Mouse (Mus musculus) testis, postnatal 14 days (tissue): ENCODE measurements at regions not wholly inside any gene's neighbourhood (a gene's known extent, or its start where the extent isn't known, plus 50 kb on each side); places are given as distances from the start of the nearest gene placed in this dataset.

ENCODE experiments used
- DNase-seq: peaks from one replicate; pipeline ENCODE4 v3.0.0; 2021; ENCODE audit warnings: low spot score

GRCm38 (mm10) chr17:72993134-72993533, 75.0 kb downstream of the Lbh start:
- DNase-seq = no peak

GRCm38 (mm10) chr17:72993626-72994025, 75.5 kb downstream of the Lbh start:
- no peak for DNase-seq

DNA sequence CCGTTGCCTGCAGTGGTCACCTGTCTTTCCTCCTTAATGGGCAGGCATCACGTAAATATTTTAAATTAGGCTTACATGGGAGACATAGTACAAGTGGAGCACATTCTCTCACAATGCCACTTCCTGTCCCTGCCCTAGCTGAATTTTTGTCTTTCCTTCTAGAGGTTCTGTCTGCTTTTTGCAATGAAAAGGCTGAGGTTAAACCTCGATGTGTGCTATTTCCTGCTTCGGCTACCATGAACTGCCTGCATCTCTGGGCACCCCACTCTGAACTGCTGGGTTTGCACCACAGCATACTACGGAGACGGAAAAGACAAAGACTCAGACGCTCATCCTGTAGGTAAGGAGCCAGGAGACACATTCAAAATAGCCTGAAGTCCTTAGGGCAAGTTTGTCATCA, 78.4 kb downstream of the Lbh start:
- DNase-seq = no peak

DNA sequence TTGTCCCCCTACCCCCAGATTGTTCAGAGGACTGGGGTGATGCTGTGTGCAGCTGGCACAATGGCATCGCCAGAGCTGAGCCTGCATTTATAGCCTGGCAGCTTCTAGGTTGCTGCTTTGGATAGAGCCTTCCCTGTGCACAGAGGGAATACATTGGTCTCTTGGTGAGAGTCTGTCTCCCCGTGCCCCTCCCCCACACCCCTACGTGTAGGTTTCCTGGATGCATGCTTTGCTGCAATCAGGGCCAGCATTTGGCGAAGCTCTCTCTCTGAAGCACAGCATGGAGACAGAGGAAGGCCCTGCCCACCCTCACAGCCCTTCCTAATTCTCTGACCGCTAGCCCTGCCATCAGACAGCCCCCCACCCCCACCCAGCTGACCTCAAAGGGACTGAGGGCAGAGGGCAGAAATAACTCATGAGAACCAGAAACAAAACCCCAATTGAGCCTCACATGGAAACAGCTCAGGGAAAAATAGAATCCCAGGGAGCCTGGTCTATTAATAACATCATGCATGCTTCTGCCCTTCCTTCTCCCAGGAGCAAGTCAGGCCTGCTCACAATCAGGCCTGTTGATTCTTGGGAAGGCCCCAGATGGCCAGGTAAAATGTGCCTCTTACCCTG, 79.3 kb downstream of the Lbh start:
- no peak for DNase-seq

DNA sequence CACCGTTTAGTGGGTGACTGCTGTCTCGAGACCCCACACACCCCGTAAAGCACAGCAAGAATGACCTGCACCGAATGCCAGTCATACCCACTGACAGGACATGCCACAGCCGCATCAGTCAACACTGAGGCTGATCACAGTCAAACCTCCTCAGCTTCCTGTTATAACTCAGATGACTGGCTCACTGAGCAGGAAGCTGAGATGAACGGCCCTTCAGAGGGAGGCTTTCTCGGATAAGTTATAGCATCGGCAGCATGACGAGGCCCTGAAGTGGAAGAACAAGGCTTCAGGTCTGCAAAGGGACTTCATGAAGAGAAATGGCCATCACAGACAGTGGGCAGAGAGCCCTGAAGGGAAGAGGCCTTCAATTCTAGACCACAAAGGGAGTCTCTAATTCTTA, 87.0 kb downstream of the Lbh start:
- no peak for DNase-seq

DNA sequence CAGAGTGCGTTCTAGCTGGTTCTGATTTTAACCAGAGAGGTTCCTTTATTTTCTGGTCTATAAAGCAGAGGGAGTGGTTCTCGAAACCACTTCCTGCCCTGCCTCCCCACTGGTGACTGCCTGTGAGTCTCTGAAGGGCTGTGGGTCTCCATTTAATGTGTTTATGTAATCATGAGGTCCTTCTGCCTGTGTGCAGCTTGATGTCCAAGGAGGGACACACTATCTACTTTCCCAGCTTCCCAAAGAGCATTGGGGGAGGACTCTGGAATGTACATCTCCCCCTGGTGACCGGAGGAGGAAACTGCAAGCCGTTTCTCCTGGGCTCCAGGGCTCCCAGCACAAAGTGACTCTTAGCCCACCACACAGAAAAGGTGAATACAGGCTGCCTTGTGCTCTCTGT, 90.8 kb downstream of the Lbh start:
- DNase-seq = peak; percentile 39

GRCm38 (mm10) chr17:73009962-73010361, 91.9 kb downstream of the Lbh start:
- DNase-seq = no peak

- DNase-seq = no peak
Measured at GRCm38 (mm10) chr17:73012356-73012755, 94.3 kb downstream of the Lbh start.

DNA sequence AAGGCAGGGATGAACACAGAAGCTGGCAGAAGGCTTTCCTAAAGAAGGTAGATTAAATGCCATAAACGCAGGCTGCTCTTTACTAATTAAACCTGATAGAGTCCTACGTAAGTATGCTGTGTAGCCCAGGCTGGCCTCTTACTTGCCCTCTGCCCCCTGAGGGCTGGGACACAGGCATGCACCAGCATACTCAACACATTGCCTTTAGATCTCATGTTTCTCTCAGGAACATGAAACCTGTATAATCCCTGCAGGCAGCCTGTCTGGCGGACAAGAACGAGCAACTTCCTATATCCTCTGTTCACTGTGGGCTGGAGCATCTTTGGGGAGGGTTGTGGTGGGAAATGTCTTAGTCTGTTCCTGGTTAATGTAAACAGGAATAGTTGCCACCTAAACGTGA, 94.8 kb upstream of the Lclat1 start:
- no peak for DNase-seq

- peak; percentile 13 for DNase-seq
Measured at GRCm38 (mm10) chr17:73014090-73014853, 93.5 kb upstream of the Lclat1 start.

GRCm38 (mm10) chr17:73017173-73017572, 90.6 kb upstream of the Lclat1 start:
- no peak for DNase-seq

- DNase-seq = peak; percentile 17
Measured at GRCm38 (mm10) chr17:73022630-73023051, 85.1 kb upstream of the Lclat1 start.

- DNase-seq = peak; percentile 41
Measured at GRCm38 (mm10) chr17:73023362-73024107, 84.2 kb upstream of the Lclat1 start.

GRCm38 (mm10) chr17:73027122-73027521, 80.7 kb upstream of the Lclat1 start:
- no peak for DNase-seq

DNA sequence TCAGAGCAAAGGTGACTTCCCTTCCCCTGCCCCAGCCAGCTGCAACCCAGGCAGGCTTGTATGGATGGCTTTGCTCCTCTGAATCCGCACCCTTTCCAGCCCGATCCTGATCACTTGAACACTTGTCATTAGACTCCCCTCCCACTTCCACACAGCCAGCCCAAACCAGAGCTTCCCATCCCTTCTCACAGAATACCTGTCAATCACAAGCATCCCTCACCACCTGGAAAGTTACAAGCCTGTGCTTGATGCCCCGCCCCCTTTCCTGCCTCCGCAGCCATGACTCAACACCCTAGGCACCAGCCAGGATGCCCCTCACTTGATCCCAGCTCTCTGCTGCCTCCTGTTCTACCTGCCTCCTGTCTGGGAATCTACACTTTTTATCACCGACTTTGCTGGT, 76.0 kb upstream of the Lclat1 start:
- no peak for DNase-seq

GRCm38 (mm10) chr17:73032326-73032725, 75.5 kb upstream of the Lclat1 start:
- DNase-seq = no peak

DNA sequence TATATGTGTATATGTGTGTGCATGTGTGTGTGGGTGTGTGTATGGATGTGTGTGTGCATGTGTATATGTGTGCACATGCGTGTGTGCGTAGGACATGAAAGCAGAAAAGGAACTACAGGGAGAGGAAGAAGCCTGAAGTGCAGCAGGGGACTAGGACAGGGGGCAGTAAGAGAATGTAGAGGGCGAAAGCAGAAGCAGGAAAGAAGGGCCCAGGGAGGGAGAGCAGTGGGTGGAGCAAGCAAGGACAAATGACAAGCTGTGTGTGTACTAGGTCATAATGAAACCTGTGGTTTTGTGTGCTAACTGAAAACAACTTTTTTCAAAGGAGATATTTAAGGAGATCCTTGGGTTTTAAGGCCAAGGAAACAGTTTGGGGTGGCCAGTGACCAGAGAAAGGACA, 73.4 kb upstream of the Lclat1 start:
- DNase-seq = no peak

GRCm38 (mm10) chr17:73034981-73035481, 72.8 kb upstream of the Lclat1 start:
- DNase-seq = no peak

DNA sequence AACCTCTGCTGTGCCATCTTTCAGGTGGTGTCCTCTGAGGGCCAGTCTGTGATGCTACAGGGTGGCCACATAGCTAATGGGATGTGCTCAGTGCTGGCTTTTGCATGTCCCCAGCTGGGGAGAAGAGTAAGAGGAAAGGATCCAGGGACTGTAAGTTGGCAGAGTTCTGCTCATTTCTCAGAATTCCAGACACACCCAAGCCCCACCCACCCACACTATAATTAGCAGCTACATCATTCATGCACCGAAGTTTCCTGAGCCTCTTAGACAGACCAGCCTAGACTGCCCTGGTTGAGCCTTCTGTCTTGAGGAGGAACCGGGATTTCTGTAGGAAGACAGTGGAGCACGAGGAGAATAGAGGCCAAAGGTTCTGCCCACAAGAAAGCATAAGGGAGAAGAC, 70.9 kb upstream of the Lclat1 start:
- DNase-seq = no peak

- no peak for DNase-seq
Measured at GRCm38 (mm10) chr17:73038586-73038985, 69.2 kb upstream of the Lclat1 start.

- no peak for DNase-seq
Measured at GRCm38 (mm10) chr17:73044918-73045580, 62.7 kb upstream of the Lclat1 start.

DNA sequence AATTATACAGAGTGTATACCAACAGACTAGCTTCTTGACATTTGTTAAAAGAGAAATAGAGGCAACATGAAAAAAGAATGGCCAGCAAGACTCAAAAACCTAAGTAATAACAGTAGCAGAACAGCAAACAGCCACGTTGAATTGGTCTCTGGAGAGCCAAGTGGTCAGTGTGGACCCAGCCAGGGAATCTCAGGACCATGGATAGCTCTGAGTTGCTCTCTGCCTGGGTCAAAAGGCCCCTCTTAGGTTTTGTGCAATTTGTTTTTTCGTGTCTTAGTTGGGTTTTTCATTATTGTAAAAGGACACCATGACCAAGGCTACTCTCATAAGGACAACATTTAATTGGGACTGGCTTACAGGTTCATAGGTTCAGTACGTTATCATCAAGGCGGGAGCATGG, 60.8 kb upstream of the Lclat1 start:
- no peak for DNase-seq
